Mouse (Mus musculus): Measurements from ENCODE around the gene Lrrc17. TPM values are rescaled to one million over a fixed set of nuclear protein-coding genes. Genes with fewer than 3 reads are reported as not detected.

Lrrc17 gene
- polyA plus RNA-seq, 1 experiment from 2014 or later, result 16.8 TPM

DNA sequence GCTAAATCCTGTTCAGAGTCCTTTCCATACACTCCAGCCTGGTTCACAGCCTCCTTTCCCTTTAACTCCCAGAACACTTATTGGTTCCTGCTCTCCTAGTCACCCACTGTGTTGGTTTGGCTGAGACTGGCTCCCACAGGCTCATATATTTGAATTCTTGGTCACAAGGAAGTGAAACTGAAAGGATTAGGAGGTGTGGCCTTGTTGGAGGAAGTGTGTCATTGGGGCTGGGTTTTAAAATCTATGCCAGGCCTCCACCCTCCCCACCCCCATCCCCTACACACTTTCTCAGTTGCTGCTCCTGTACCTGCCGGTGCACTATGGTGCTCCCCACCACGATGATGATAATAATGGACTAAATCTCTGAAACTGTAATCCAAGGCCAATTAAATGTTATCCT is 25.8 kb upstream of the Lrrc17 start:
- no peak overlapping the region for H3K9ac ChIP-seq
- ATAC-seq (ENCODE audit: low FRiP score), result no peak
- no peak overlapping the region for H3K27ac ChIP-seq
- 87% methylated on average over 2 of the region's 2 CpGs for whole genome bisulfite sequencing
- H3K4me3 ChIP-seq (replicated peaks), result no peak overlapping the region
- no peaks in the 10 kb centered on the region for H3K36me3 ChIP-seq (replicated peaks)
- H3K9me3 ChIP-seq, result no peaks in the 10 kb centered on the region
- no peak overlapping the region for H3K4me2 ChIP-seq
- H3K27me3 ChIP-seq, result no peaks in the 10 kb centered on the region
- no peaks in the 10 kb centered on the region for H3K4me1 ChIP-seq

DNA sequence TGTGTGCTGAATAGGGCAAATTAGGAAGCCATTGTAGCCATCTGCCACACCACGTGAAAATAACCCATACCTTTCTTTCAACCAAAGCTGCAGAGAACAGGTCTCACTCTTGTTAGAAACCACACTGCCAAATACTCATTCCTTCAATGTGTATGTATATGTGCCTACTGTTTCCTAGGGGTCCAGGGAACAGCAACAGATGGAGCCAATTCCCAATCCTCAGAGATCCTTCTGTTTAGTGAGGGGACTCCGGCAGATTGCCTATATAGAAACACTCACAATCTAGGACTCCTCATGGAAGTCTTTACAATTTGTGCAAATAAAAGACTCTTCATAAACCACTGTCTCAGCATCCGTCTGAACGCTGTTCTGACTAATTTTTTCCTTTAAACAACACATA is 25.2 kb upstream of the Lrrc17 start:
- Histone ChIP-seq H3K9me3 (no peaks in the 10 kb centered on the region), H3K27me3 (no peaks in the 10 kb centered on the region), H3K27ac (no peak overlapping the region), H3K4me2 (no peak overlapping the region), H3K4me1 (no peaks in the 10 kb centered on the region), H3K9ac (no peak overlapping the region), H3K36me3 (replicated peaks) (no peaks in the 10 kb centered on the region), H3K4me3 (replicated peaks) (no peak overlapping the region)
- 70% methylated on average over 4 of the region's 4 CpGs for WGBS
- no peak for ATAC-seq (ENCODE audit: low FRiP score)

DNA sequence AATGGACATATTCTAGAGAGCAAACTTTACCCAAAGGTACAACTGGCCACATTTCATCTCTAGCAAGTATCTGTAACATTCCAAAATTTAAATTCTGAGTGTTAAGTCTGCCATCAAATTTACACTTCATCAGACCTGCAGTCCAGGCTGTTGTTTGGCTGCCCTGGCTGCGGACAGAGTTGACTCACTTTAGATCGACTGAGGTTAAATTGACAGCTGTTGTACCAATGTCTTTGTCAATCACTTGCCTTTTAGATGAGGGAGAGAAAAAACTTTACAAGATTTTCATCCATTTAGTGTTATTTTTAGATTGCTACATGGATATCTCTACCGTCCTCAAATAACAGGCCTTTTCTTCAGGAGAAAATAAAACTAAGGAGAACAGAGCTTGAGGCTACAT is 24.2 kb upstream of the Lrrc17 start:
- Histone ChIP-seq H3K27ac (no peak overlapping the region), H3K4me2 (no peak overlapping the region), H3K4me3 (replicated peaks) (no peak overlapping the region), H3K27me3 (no peaks in the 10 kb centered on the region), H3K36me3 (replicated peaks) (no peaks in the 10 kb centered on the region), H3K9ac (no peak overlapping the region), H3K4me1 (no peaks in the 10 kb centered on the region), H3K9me3 (no peaks in the 10 kb centered on the region)
- ATAC-seq (ENCODE audit: low FRiP score), result no peak
- 86% methylated on average over 3 of the region's 3 CpGs for WGBS

- Histone ChIP-seq H3K4me2 (no peak overlapping the region), H3K27ac (no peak overlapping the region), H3K9me3 (no peaks in the 10 kb centered on the region), H3K27me3 (no peaks in the 10 kb centered on the region), H3K4me3 (replicated peaks) (no peak overlapping the region), H3K4me1 (peaks cover 7% of the 10 kb centered on the region; the same call in 1 of the 2 replicates), H3K36me3 (replicated peaks) (no peaks in the 10 kb centered on the region), H3K9ac (no peak overlapping the region)
- WGBS, result 49% methylated on average over 11 of the region's 11 CpGs
- ATAC-seq (ENCODE audit: low FRiP score), result no peak
Observed at GRCm38 (mm10) chr5:21526835-21527485, 16.4 kb upstream of the Lrrc17 start.

DNA sequence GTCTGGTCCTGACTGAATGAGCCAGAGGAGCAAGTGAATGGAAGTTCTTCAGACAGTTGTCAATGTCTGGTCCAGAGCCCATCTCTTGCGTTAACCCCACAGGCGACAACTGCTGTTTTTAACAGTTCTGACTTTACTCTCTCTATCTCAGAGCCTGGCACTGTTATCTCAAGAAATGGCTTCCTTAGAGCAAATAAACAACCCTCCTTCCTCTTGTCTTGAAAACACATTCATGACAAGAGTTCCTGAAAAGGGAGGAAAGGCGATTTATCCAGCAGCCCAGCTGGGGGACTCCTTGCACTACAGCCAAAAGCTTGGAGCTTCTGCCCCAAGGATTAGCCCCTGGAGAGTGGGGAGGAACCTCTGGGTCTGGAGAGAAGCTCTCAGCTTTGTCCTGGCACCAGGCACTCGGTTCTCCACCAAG is 15.9 kb upstream of the Lrrc17 start:
- H3K9me3 ChIP-seq, result no peaks in the 10 kb centered on the region
- peaks cover 7% of the 10 kb centered on the region; the same call in 1 of the 2 replicates for H3K4me1 ChIP-seq
- WGBS, result 81% methylated on average over 4 of the region's 4 CpGs
- no peak overlapping the region for H3K4me3 ChIP-seq (replicated peaks)
- H3K27ac ChIP-seq, result no peak overlapping the region
- H3K4me2 ChIP-seq, result no peak overlapping the region
- no peaks in the 10 kb centered on the region for H3K36me3 ChIP-seq (replicated peaks)
- H3K9ac ChIP-seq, result no peak overlapping the region
- no peaks in the 10 kb centered on the region for H3K27me3 ChIP-seq
- no peak for ATAC-seq (ENCODE audit: low FRiP score)

DNA sequence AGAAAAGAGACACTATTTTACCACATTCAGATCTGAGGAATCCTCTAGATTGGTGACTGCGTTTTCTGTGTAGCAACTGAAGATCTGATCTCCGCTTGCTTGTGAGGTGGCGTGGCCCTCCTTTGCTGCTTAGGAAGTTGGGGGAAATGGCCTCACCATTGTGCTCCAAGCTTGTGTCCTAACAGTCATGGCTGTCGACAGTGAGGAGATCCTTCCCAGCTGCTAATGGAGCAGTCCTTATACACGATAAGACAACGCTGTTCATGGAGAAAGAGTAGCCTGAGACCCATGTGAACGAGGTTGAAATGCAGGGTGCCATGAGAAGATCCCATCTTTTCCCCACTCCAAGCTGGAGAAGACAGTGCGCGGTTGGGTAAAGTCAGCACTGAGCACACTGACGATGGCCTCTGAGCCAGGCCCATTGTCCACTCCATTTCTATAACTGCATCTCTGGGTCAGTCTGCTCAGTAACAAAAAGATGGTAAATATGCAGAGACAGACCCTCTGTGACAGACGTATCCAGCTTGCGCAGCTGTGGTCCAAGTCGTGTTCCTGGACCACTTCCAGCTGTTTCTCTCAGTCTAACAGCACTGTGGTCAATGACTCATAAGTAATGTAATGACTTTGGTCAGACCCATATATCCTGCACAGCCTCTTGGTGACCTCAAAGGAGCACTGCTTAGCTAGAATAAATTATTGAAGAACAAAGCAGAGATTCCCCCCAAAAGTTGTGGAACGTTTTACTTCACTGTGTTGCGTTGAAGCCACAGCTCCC is 15.1 kb upstream of the Lrrc17 start:
- Histone ChIP-seq H3K4me1 (peaks cover 7% of the 10 kb centered on the region; the same call in 1 of the 2 replicates), H3K27ac (no peak overlapping the region), H3K9ac (no peak overlapping the region), H3K36me3 (replicated peaks) (no peaks in the 10 kb centered on the region), H3K9me3 (no peaks in the 10 kb centered on the region), H3K4me3 (replicated peaks) (no peak overlapping the region), H3K4me2 (no peak overlapping the region), H3K27me3 (no peaks in the 10 kb centered on the region)
- 93% methylated on average over 15 of the region's 15 CpGs for WGBS
- no peak for ATAC-seq (ENCODE audit: low FRiP score)

DNA sequence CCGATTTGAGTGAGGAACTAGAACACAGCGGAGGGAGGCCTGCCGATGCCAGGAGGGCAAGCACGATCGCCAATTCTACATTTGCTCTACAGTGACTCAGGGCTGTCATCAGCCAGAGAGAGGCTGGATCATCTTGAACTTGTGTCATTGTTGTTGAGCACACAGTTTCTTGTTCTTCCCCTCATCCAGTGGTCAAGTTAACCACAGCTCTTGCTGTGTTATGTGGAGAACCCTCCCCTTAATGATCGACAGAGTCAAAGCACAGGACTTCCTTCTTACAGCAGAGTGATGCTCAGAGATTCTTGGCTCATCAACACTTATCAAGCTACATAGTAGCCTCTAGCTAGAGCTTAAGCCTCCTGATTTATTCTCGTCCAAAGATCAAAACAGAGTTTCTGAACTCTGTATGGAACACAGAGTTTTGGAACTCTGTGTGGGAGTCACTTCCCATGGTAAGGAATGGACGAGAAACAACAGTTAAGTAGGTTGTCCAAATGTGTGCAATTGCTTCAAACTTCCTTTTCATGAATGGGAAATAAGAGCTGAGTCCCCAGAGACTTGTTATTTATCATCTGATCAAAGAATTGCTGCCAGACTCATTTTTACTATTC is 14.1 kb upstream of the Lrrc17 start:
- H3K36me3 ChIP-seq (replicated peaks), result no peaks in the 10 kb centered on the region
- H3K9ac ChIP-seq, result no peak overlapping the region
- no peak overlapping the region for H3K4me3 ChIP-seq (replicated peaks)
- 90% methylated on average over 8 of the region's 8 CpGs for WGBS
- no peaks in the 10 kb centered on the region for H3K9me3 ChIP-seq
- no peaks in the 10 kb centered on the region for H3K27me3 ChIP-seq
- H3K27ac ChIP-seq, result no peak overlapping the region
- no peak for ATAC-seq (ENCODE audit: low FRiP score)
- H3K4me2 ChIP-seq, result no peak overlapping the region
- peaks cover 7% of the 10 kb centered on the region; the same call in 1 of the 2 replicates for H3K4me1 ChIP-seq

GRCm38 (mm10) chr5:21532126-21532525 is 11.2 kb upstream of the Lrrc17 start:
- H3K36me3 ChIP-seq (replicated peaks), result no peaks in the 10 kb centered on the region
- WGBS, result 80% methylated on average over 2 of the region's 2 CpGs
- H3K4me3 ChIP-seq (replicated peaks), result no peak overlapping the region
- H3K27ac ChIP-seq, result no peak overlapping the region
- no peak for ATAC-seq (ENCODE audit: low FRiP score)
- H3K4me2 ChIP-seq, result no peak overlapping the region
- no peak overlapping the region for H3K9ac ChIP-seq
- H3K9me3 ChIP-seq, result no peaks in the 10 kb centered on the region
- H3K27me3 ChIP-seq, result no peaks in the 10 kb centered on the region
- peaks cover 6% of the 10 kb centered on the region; the same call in 1 of the 2 replicates for H3K4me1 ChIP-seq

DNA sequence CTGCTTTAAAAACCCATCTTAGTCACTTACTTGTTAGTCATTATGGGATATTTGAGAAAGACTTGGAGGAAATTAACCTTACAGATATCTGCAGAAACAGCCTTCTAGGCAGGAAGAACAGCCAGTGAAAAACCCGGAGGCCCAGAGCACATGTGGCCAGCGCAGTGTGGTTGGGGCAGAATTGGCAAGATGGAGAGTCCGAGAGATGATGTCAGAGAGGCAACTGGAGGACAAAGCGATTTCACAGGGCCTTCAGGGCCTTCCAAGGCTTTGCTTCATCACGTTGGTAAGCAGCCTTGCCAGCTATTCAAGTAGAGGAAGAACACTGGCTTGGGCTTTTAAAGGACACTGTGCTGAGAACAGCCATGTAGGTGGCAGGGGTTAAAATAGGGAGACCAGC is 10.4 kb upstream of the Lrrc17 start:
- Histone ChIP-seq H3K36me3 (replicated peaks) (no peaks in the 10 kb centered on the region), H3K4me1 (no peaks in the 10 kb centered on the region), H3K27me3 (no peaks in the 10 kb centered on the region), H3K27ac (no peak overlapping the region), H3K4me2 (no peak overlapping the region), H3K9me3 (no peaks in the 10 kb centered on the region), H3K9ac (no peak overlapping the region), H3K4me3 (replicated peaks) (no peak overlapping the region)
- no peak for ATAC-seq (ENCODE audit: low FRiP score)
- WGBS, result 86% methylated on average over 5 of the region's 5 CpGs

DNA sequence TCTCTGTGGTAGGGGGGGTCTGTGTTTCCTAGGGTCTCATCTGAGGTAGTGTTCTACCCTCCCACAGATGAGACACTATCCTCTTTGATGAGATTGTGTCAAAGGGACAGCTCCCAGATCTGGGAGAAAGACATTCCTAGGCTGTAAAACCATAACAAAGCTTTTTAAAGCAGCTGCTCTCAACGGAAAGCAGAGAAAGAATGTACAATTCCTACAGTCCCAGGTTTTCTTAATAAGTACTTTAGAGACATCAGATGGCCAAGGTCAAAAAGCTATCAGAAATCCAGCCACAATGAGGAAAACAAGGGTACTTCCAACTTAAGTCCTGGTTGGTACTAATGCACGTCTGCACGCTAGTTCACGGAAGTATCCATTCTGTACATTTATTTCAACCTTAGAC is 1.1 kb upstream of the Lrrc17 start:
- Histone ChIP-seq H3K4me1 (peaks cover 6% of the 10 kb centered on the region; the same call in 1 of the 2 replicates), H3K27me3 (no peaks in the 10 kb centered on the region), H3K4me2 (no peak overlapping the region), H3K36me3 (replicated peaks) (no peaks in the 10 kb centered on the region), H3K27ac (no peak overlapping the region), H3K9me3 (no peaks in the 10 kb centered on the region), H3K4me3 (replicated peaks) (no peak overlapping the region), H3K9ac (no peak overlapping the region)
- no peak for ATAC-seq (ENCODE audit: low FRiP score)
- 87% methylated on average over 4 of the region's 4 CpGs for WGBS

DNA sequence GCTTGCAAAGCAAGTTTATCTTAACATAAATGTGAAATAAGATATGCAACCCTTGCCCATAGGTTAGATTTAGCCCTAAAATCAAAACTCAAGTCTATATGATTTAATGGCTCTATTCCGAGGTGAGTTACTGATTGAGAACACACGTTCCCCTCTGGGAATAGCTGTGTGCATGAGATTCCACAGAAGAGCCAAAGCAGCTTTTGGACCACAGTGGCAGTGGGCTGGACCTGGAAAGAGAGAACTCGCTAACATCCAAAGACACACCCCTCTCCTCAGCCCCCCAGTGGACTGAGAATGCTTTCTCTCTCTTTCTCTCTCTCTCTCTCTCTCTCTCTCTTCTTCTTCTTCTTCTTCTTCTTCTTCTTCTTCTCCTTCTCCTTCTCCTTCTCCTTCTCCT is 1.5 kb downstream of the Lrrc17 start:
- Histone ChIP-seq H3K4me1 (peaks cover 6% of the 10 kb centered on the region; the same call in 1 of the 2 replicates), H3K4me3 (replicated peaks) (no peak overlapping the region), H3K4me2 (no peak overlapping the region), H3K27me3 (no peaks in the 10 kb centered on the region), H3K36me3 (replicated peaks) (no peaks in the 10 kb centered on the region), H3K9ac (no peak overlapping the region), H3K27ac (no peak overlapping the region), H3K9me3 (no peaks in the 10 kb centered on the region)
- WGBS, result 90% methylated on average over 3 of the region's 3 CpGs
- no peak for ATAC-seq (ENCODE audit: low FRiP score)

GRCm38 (mm10) chr5:21545227-21545626 is 1.9 kb downstream of the Lrrc17 start:
- Histone ChIP-seq H3K36me3 (replicated peaks) (no peaks in the 10 kb centered on the region), H3K9ac (no peak overlapping the region), H3K4me3 (replicated peaks) (no peak overlapping the region), H3K4me1 (peaks cover 6% of the 10 kb centered on the region; the same call in 1 of the 2 replicates), H3K27me3 (no peaks in the 10 kb centered on the region), H3K9me3 (no peaks in the 10 kb centered on the region), H3K27ac (no peak overlapping the region), H3K4me2 (no peak overlapping the region)
- ATAC-seq (ENCODE audit: low FRiP score), result no peak
